31 mouse cellular contexts compared by ENCODE assay signal in genomic region chr6:65224723-65225122, GRCm38 (mm10).
"Had no signal": no experiment of that assay in that cellular context is flagged by ENCODE, and none has a peak within 500 bp of the region (broad histone marks: within the 10 kb centered on the region; RNA-seq: fewer than 3 reads in every experiment).

No protein-coding gene starts in this region.

- H3K27me3 ChIP-seq: heart, embryonic 12.5 days; heart, embryonic 13.5 days; heart, embryonic 15.5 days; hindbrain, embryonic 12.5 days; hindbrain, embryonic 13.5 days; hindbrain, embryonic 15.5 days; intestine, embryonic 15.5 days; kidney, embryonic 15.5 days had no signal

- H3K4me3 ChIP-seq: heart, embryonic 12.5 days; heart, embryonic 13.5 days; heart, embryonic 15.5 days; hindbrain, embryonic 10.5 days; hindbrain, embryonic 12.5 days; hindbrain, embryonic 13.5 days; hindbrain, embryonic 15.5 days; intestine, embryonic 15.5 days; kidney, embryonic 15.5 days; layer of hippocampus, adult 2 months; left cerebral cortex, adult 2 months had no signal

- H3K27ac ChIP-seq: heart, embryonic 13.5 days; heart, embryonic 15.5 days; hindbrain, embryonic 10.5 days; hindbrain, embryonic 12.5 days; hindbrain, embryonic 13.5 days; hindbrain, embryonic 14.5 days; hindbrain, embryonic 15.5 days; hindbrain, postnatal 0 days; intestine, embryonic 15.5 days; kidney, embryonic 15.5 days; kidney, postnatal 0 days; layer of hippocampus, adult 2 months; left cerebral cortex, adult 2 months had no signal

- H3K9me3 ChIP-seq: heart, embryonic 12.5 days; heart, embryonic 13.5 days; heart, embryonic 15.5 days; hindbrain, embryonic 10.5 days; hindbrain, embryonic 12.5 days; hindbrain, embryonic 13.5 days; hindbrain, embryonic 15.5 days; intestine, embryonic 15.5 days; kidney, embryonic 15.5 days had no signal

- H3K4me1 ChIP-seq: heart, embryonic 12.5 days; heart, embryonic 13.5 days; heart, embryonic 15.5 days; hindbrain, embryonic 10.5 days; hindbrain, embryonic 12.5 days; hindbrain, embryonic 13.5 days; hindbrain, embryonic 15.5 days; intestine, embryonic 15.5 days; kidney, embryonic 15.5 days had no signal

- H3K36me3 ChIP-seq: heart, embryonic 12.5 days; heart, embryonic 13.5 days; heart, embryonic 15.5 days; hindbrain, embryonic 10.5 days; hindbrain, embryonic 12.5 days; hindbrain, embryonic 13.5 days; hindbrain, embryonic 15.5 days; intestine, embryonic 15.5 days; kidney, embryonic 15.5 days had no signal

- H3K9ac ChIP-seq: heart, embryonic 12.5 days; heart, embryonic 13.5 days; heart, embryonic 15.5 days; hindbrain, embryonic 12.5 days; hindbrain, embryonic 13.5 days; hindbrain, embryonic 14.5 days; hindbrain, embryonic 15.5 days; intestine, embryonic 15.5 days; kidney, embryonic 15.5 days had no signal

- H3K4me2 ChIP-seq: heart, embryonic 11.5 days; heart, embryonic 12.5 days; heart, embryonic 13.5 days; heart, embryonic 15.5 days; hindbrain, embryonic 12.5 days; hindbrain, embryonic 13.5 days; hindbrain, embryonic 14.5 days; hindbrain, embryonic 15.5 days; intestine, embryonic 15.5 days; kidney, embryonic 15.5 days had no signal

- DNase-seq: heart, postnatal 10 days; heart, postnatal 14 days; heart, postnatal 36 days; heart, postnatal 4 days; kidney, adult 11 months; kidney, adult 18-20 months; kidney, adult 2 months; kidney, adult 8-10 months; kidney, adult 9 months; kidney, postnatal 10 days; kidney, postnatal 14 days; kidney, postnatal 25 days; kidney, postnatal 36 days; kidney, postnatal 4 days; layer of hippocampus, adult 9-11 months; layer of hippocampus, postnatal 36 days had no signal
